Mouse (Mus musculus): ENCODE measurements around the gene Brd7.

Brd7 gene

DNA sequence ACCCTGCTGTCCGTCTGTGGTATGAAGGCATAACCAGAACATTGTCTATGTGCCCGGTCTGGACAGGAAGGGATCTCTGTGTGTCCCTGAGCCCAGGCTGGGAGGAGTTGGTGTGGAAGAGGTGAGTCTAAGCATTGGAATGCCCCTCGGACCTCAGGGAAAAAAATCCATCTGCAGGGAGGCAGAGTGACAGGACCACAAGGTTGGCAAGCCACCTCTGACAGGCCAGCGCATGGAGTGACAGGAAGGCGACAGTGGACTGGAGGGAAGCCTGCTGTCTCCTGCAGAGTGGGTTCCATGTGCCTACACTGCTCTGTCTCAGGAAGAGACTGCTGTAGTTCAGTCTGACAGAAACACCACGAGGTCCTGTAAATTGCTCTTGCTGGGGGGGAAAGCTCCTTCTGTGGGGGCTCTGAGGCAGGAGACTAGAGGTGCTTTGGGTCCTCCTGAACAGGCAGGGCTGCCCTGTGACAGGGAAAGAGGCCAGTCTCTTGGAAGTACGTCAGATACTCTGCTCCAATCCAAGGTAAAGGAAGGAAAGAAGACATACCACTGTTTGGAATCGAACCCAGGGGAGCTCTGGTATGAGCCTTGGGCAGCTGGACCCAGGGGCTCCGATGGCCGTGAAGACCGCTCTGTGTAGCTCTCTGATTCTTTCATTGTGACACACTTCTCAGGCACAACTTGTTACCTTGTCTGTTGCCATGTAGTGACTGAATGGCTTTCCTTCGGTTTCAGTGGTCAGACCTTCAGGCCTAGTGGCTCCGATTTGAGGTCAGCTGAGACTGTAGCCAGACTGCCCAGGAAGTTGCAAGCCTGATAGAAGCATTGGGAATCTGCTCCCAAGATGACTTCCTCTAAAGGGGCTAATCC, 78.5 kb downstream of the Brd7 start:
- no peak for DNase-seq

DNA sequence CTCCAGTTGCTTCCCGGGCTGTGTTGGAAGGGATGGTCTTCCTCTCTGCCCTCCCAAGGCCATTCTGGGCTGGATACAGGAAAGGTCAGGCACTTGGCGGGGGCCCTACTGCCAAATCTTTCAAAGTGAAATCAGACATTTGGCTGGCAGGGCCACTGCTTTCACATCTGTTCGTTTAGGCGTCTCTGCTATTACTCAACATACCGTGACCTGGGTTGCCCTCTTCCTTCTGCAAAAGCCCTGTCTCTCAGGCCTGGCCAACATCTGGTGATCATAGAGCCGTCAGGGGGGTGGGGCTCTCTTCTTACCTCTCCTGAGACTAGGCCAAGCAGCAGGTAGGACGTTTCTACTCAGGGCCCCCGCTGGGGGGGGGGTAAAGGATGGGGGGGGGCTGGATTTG, 79.3 kb downstream of the Brd7 start:
- DNase-seq, result no peak
